Mouse (Mus musculus): ENCODE data around the gene Actn4.

Gene Actn4

DNA sequence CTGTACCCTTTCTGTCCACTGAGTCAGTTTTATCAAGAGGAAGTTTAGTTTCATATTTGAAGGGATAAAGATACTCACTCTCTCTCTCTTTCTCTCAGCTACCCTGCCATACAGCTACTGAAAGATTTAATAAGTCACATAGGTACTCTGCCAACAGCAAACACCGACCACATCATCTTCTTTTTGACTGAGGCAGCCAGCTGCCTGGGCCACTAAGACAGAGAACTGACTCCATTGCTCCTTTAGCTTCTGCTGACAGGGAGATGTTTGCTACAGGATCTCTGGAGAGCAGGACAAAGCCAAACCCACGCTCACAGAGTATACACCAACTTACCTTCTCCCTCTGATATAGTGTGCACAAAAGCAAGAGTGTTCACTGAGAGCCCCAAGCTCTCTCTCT, 12.8 kb downstream of the Actn4 start:
- no peak for DNase-seq

DNA sequence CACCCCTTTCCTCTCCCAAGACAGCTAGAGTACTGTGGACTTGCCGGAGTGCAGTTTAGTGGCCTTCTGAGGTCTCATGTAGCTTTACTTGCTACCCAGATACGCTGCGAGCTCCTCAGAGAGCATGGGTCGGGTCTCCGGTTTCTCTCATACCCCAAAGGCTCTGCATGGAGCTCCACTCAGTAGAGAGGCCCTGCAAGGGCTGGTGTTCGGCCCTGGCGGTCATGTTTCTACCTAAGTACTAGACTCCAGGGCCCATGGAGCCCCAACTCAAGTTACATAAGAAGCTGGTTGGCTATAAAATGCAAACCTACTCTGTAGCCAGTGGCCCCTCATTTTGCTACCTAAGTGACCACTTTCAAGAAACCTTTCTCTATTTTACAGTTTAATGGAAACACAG, 13.4 kb downstream of the Actn4 start:
- no peak for DNase-seq

DNA sequence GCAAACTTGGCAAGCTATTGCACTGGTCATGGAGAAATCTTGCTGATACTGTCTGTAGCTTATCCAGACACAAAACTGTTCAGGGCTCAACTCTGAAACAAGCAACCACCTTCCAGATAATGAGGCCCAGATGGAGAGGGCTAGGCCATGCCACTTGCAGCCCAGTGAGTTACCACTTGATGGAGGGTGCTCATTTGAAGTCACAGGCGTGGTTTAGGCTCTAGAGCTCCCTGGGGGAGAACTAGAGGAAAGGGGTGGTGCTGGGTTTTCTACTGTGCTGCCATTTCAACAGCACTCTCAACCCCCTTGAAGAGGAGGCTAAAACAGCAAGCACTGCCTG, 15.9 kb downstream of the Actn4 start:
- no peak for DNase-seq

GRCm38 (mm10) chr7:28945416-28946270, 16.5 kb downstream of the Actn4 start:
- no peak for DNase-seq

DNA sequence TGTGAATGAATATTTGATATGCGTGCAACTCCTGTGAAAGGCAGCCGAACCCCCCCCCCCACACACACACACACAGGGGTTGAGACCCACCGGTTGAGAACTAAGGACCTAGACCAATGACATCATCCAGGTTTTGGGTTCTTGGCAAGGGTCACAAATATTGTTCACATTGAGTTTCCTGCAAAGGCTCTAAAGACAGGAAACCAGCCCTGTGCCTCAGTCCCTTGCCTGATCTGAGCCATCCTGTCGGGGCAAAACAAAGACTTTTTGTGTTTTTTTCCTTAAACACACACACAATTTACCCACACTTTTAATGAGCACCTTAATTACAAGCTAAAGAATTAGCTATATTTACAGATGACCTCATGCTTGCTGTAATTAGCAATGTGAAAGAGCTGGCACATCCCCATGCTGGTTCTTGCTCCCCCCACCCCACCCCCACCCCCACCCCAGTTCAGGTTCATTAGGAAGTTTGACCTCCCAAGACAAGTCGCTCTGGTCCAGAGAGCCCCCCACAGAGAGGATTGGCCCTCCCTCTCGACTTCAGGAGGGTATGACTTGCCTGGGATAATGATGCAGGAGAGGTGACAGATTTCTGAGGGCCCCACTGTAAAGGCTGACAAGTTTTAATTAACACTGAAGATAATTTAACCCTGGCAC, 17.3 kb downstream of the Actn4 start:
- DNase-seq: no peak

DNA sequence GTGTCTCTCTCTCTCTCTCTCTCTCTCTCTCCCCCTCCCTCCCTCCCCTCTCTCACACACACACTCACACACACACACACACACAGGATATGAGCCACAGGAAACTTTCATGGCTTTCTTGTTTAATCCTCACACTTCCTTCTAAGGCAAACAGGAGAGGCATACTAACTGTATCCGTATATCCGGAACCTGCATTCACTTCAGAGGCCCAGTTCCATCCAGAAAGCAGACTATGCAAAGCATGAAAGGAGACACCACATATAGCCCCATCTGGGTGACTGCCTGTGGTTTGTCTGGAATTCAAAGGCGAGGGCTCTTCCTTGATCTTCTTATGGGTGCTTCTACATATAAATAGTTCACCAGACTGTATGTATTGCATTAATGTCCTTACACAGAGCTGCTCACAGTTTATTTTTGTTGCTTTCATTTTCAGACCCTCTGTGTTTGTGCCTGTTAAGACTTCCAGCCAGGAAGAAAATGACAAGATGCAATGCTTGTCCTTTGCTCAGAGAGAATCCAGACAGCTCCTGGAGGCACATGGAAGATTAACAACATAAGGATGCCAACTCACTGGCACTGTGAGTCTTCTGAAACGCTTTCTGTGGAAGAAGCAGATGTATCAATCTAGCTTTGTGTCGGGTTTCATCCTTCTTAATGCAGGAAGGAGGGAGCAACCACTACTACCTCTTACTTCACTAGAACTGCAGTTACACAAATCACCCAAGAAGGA, 18.5 kb downstream of the Actn4 start:
- no peak for DNase-seq

DNA sequence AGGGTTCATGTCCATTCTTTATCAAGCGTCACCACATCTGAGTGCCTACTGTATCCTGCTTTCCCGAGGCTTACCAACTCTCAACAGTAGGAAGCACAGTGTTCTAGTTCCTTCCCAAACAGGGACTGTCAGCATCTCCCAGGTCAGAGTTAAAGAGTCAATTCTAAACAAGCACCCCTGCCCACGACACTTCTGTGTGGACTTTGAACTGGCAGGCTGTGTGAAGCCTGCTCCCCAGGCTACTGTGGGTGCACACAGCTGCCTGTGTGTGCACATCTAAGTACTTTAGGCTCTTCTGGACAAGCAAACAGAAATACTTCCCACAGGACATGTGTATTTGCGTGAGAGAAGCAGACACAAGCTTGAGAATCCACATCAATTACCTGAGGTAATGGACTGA, 20.6 kb downstream of the Actn4 start:
- DNase-seq: no peak

- DNase-seq: no peak
Measured at GRCm38 (mm10) chr7:28941129-28941528, 21.0 kb downstream of the Actn4 start.

- DNase-seq: no peak
Measured at GRCm38 (mm10) chr7:28939418-28940183, 22.5 kb downstream of the Actn4 start.

GRCm38 (mm10) chr7:28938654-28939053, 23.5 kb downstream of the Actn4 start:
- no peak for DNase-seq

- DNase-seq: no peak
Measured at GRCm38 (mm10) chr7:28936787-28937186, 25.4 kb downstream of the Actn4 start.

GRCm38 (mm10) chr7:28933825-28934224, 28.3 kb downstream of the Actn4 start:
- no peak for DNase-seq

DNA sequence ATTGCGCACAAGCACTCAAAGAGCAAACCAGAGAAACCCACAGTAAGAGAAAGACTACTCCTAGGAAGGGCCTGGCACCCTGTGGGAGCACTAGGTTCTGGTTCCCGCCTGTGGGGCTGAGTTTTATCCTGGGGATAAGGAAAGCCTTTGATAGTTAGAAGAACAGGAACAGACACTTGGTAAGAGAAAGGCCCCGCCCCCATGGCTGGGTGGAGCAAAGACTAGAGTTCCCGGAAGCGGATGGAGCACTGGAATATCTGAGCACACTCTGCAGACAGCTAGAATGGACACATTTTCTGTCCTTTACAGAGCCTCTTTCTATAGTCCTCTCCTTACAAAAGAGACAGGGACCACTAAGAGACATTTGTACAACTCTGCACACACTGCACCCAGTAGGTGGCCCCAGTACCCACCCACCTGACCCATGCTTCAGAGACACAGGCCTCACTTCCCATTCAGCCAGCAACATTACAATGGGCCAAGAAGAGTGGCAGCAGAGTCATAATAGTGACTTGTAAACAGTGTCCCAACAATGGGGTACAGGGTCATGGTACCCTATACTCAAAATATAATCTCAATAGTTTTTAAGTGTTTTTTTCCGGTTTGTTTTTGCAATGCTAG, 29.6 kb downstream of the Actn4 start:
- no peak for DNase-seq

GRCm38 (mm10) chr7:28931695-28932039, 30.5 kb downstream of the Actn4 start:
- no peak for DNase-seq

DNA sequence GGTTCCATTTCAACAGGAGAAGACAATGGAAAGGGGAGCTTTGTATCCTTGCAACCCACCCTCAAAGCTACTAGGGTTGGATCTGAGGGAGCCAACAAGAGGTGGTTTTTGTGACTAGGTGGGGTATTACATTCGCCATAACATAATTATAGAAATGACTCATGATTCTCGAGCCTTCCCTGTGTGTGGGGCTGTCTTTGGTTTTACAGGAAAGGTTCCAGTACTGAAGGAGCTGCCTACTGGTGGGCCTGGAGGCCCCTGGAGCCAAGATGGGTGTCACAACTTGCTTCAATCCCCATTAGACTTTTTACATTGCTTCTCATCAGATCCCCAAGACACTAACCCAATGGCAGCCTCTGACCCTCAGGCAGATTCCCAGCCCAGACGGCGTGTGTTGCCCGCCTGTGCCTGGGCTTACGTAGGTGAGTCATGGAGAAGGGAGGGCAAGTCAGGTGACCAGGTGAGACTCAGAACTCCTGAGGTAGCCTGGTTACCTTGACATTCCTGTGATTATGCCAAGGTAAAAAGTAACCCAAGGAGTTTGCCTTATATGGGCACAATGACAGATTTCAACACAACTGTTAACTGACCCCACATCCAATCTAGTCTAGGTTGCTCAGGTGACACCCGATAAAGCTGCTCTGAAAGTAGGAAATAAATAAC, 31.0 kb downstream of the Actn4 start:
- no peak for DNase-seq

DNA sequence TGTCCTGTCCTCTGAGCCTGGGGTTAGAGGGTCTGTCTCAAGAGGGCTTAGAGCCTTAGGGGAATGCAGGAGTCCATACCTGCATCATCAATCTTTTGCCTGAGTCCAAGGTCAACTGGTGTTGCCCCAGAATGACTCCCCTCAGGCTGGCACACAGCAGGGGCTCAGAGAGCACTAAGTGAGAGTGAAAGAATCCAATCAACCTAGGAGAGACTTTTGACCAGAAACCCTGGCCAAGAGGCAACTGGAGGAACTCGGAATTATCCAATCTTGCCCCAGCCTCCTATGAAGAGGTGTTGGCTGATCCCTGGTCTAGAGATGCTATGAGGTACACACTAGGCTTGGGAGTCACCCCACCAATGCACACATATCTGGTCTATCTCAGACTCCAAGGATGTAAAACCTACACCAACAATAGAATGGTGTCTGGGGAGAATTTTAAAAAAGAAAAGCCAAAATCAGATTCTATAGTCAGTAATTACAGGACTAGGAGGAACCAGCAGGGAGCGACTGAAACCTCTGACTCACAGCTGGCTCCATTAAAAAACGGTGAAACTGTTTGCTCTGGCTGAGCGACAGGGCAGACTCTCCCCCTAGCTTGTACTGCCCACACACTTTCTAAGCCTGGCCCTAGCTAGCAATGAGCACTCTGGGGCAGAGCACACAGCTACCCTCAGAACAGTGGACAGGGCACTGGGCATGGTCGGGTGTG, 31.7 kb downstream of the Actn4 start:
- DNase-seq: no peak

- no peak for DNase-seq
Measured at GRCm38 (mm10) chr7:28929381-28929780, 32.8 kb downstream of the Actn4 start.

DNA sequence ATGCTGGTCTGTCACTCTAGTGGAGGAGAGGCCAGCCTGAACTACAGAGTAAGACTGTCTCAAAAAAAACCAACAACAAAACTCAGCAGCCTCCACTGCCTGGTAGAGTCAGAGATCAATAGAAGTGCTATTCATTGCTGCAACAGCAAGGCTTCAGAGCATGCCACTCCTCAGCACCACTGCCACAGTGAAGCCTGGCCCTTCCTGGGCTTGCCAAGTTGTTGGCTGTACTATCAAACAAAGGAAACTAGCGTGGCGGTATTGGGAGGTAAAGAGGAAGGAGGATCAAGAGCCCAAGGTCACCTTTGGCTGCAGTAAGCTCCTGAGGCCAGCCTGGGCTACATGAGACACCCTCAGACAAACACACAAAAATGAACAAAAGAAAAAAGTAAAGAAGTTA, 36.0 kb downstream of the Actn4 start:
- no peak for DNase-seq

DNA sequence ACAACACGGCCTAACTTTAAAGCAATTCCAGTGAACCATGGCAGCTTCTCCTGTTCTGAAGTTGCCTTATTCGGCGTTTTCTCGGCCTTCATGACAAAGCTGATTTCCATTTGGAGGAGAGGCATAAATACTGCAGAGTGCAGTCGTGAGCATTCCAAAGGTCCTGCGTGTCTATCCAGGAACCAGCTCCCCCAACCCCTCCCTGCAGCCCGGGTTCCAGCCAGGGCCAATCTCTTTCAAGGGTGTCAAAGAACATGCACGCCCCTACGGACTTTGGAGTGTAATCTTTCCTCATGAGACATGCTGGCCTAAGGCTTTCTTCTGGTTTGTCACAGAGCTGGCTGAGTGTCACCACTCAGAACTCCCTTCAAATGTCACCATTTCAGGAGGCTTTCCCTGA, 36.8 kb downstream of the Actn4 start:
- DNase-seq: no peak

- no peak for DNase-seq
Measured at GRCm38 (mm10) chr7:28924802-28925201, 37.3 kb downstream of the Actn4 start.

GRCm38 (mm10) chr7:28923865-28924291, 38.3 kb downstream of the Actn4 start:
- no peak for DNase-seq

- DNase-seq: peak; percentile 43
Measured at GRCm38 (mm10) chr7:28922606-28923005, 39.5 kb downstream of the Actn4 start.
